Mouse (Mus musculus) spleen, adult 2 months (tissue): ENCODE results near the gene Igfals. TPM values are rescaled to one million over a fixed set of nuclear protein-coding genes. Genes with fewer than 3 reads are reported as not detected.

Experiments used
- DNase-seq, 2 experiments: peaks; one replicate each; pipeline versions ENCODE4 v3.0.0 to v3.0.0-alpha.2; 2012 to 2021; ENCODE audit warnings: low spot score in 2 of 2, low read depth in 1 of 2
- H3K27ac ChIP-seq: fragments of 200-500 bp; 2 replicates; pipeline ENCODE4 v1.5.1; 2012; ENCODE audit warnings: low read length, inconsistent platforms; ENCODE audit not compliant: insufficient read depth
- H3K27me3 ChIP-seq: fragments of 200-500 bp; 2 replicates; pipeline ENCODE4 v1.6.1; 2012; ENCODE audit warnings: mild to moderate bottlenecking, moderate library complexity, low read length, inconsistent platforms; ENCODE audit not compliant: control insufficient read depth, insufficient read depth
- H3K36me3 ChIP-seq: fragments of 200-500 bp; 2 replicates; pipeline ENCODE4 v1.6.1; 2012; ENCODE audit warnings: mild to moderate bottlenecking, low read length, inconsistent platforms; ENCODE audit not compliant: control insufficient read depth, insufficient read depth
- H3K4me1 ChIP-seq: fragments of 200-500 bp; 2 replicates; pipeline ENCODE4 v1.6.1; 2011; ENCODE audit warnings: inconsistent platforms; ENCODE audit not compliant: control insufficient read depth, insufficient read depth, insufficient read length
- H3K4me3 ChIP-seq: fragments of 200-500 bp; 2 replicates; pipeline ENCODE4 v1.5.1; 2011; ENCODE audit warnings: mild to moderate bottlenecking, inconsistent platforms; ENCODE audit not compliant: insufficient read depth, insufficient read length; ENCODE audit errors: extremely low read depth
- CTCF ChIP-seq: fragments of 200-500 bp; IDR thresholded peaks from 2 replicates; pipeline ENCODE4 v1.5.1; 2011; ENCODE audit warnings: mild to moderate bottlenecking, inconsistent platforms; ENCODE audit not compliant: insufficient read depth, insufficient read length, insufficient replicate concordance; ENCODE audit errors: extremely low read depth
- POLR2A ChIP-seq: fragments of 200-500 bp; IDR thresholded peaks from 2 replicates; pipeline ENCODE4 v1.6.1; 2011; ENCODE audit warnings: low read depth, low read length, inconsistent platforms
- WGBS: fragments of 180-500 bp; shearing (Covaris S2); methylation state at CpG from one replicate; pipeline ENCODE4 v1.1.7; 2018; 5-methylcytosine and 5-hydroxymethylcytosine counted together
- polyA plus RNA-seq: library from polyadenylated mRNA; depleted of rRNA; stranded (reverse); fragments of >200 nt; gene quantifications from 2 replicates; pipeline ENCODE4 v1.2.3, GENCODE M21; 2012

Gene Igfals
- polyA plus RNA-seq, 1 experiment = 1.1 TPM

DNA sequence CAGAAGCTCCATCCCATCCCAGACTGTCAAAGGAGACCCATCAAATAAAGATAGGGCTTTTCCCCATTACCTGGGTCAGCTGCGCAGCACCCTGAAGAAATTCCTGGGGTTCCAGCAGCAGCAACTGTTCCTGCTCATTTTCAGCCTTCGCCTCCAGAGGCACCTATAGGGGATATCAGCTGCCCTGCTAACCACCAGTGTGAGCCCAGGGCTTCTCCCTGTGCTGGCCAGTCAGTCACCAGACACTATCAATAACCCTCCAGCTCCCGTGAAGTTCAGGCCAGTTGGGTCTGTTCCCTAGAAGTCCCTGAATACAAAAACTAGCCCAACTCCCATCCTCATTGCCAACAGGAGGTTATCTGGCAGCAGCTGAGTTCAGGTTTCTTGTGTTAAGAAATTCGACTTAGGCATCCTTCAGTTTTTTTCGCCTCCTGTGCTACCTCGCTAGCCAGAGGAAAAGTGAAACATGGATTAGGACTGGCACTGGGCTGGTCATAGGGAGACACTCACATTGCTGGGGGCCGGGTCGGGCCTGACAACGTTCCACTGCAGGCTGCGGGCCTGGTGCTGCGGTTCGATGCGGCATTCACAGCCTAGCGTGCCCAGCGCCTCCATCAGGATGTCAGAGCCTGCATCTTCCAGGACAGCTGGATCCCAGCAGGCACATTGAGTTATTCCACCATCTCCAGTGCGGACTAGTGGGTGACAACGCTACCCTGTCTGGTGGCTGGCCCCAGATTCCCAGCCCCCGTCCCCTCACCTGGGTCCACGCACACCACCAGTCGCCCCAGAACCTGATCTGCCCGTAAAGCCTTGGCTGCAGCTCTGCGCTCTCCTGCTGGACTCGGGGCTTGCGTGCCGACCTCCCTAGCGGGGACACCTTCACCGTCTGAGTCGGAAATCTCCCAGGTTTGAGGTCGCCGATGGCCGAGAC lies 28.5 kb downstream of the Igfals start:
- TF ChIP-seq POLR2A (no peak), CTCF (no peak)
- peaks cover 19% of the 10 kb centered on the region for H3K36me3 ChIP-seq
- H3K4me1 ChIP-seq = peaks cover 14% of the 10 kb centered on the region

DNA sequence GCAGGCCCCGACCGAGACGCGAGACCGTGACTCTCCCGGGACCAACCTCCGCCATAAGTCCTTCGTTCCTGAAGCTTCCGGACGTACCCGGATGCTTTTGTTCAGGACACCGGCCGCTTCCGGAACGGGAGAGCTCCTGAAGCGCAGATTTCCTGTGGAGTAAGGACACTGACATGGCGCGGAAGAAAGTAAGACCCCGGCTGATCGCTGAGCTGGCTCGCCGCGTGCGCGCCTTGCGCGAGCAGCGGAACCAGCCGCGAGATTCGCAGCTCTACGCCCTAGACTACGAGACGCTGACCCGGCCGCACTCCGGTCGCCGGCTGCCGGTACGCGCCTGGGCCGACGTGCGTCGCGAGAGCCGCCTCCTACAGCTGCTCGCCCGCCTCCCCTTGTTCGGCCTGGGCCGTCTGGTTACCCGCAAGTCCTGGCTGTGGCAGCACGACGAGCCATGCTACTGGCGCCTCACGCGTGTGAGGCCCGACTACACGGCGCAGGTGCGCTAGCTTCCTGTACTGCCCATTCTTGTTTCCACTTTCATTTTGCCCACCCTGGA lies 29.3 kb downstream of the Igfals start, which contains the start of the genes Eme2 and Mrps34:
TSS of gene Eme2 (minus strand) at position 93 of the 553 bp plus-strand sequence.
TSS of gene Mrps34 (plus strand) at position 122 of the 553 bp plus-strand sequence.
- H3K27ac ChIP-seq = peak within 1 kb of the TSS; percentile 91
- DNase-seq = peak; percentile 49 to 54
- no peaks in the 10 kb centered on the region for H3K27me3 ChIP-seq
- WGBS = under 1% methylated on average over 62 of the region's 62 CpGs
- peaks cover 14% of the 10 kb centered on the region for H3K4me1 ChIP-seq
- TF ChIP-seq CTCF (no peak), POLR2A (peak; percentile 27; the same call in 1 of the 2 replicates)
- H3K4me3 ChIP-seq = peak within 1 kb of the TSS; percentile 86
- peaks cover 25% of the 10 kb centered on the region for H3K36me3 ChIP-seq

More for the DNA sequence above, 28.5 kb downstream of the Igfals start:
- no peak for DNase-seq
- H3K27me3 ChIP-seq = no peaks in the 10 kb centered on the region
- peak overlapping the region; percentile 86 for H3K4me3 ChIP-seq
- peak overlapping the region; percentile 91 for H3K27ac ChIP-seq
- WGBS = 13% methylated on average over 30 of the region's 31 CpGs

DNA sequence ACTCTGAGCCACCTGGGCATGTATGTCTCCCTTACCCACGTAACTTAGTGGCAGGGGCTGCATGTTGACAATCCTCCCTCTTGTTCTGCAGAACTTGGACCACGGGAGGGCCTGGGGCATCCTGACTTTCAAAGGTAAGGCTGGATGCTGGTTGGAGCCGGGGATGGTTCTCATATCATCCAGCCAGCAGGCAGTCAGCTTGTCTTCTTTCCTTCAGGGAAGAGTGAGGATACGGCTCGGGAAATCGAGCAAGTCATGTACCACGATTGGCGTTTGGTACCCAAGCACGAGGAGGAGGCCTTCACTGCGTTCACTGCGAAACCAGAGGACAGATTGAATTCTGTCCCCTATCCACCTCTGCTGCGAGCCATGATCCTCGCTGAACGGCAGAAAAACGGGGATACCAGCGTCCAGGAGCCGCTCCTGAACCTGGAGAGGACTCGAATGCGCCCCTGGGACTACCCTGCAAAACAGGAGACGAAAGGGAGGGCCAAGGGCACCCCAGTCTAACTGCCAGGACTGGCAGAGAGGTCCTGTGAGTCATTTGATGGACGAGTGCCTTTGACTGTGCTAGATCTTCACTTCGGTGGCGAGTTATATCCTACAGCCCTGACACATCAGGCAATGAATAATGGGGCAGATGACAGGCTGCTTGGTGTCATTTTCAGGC lies 29.9 kb downstream of the Igfals start:
- TF ChIP-seq CTCF = no peak
- TF ChIP-seq POLR2A = no peak
- peak overlapping the region; percentile 91 for H3K27ac ChIP-seq
- peak overlapping the region; percentile 86 for H3K4me3 ChIP-seq
- H3K36me3 ChIP-seq = peaks cover 28% of the 10 kb centered on the region
- H3K27me3 ChIP-seq = no peaks in the 10 kb centered on the region
- H3K4me1 ChIP-seq = peaks cover 14% of the 10 kb centered on the region
- no peak for DNase-seq
- 3% methylated on average over 23 of the region's 23 CpGs for WGBS

- TF ChIP-seq CTCF (no peak), POLR2A (0 out of 2 replicates have a peak, but pooled peaks have one; percentile 6)
- peak in 1 of 2 experiments; percentile 68 for DNase-seq
These were observed 30.6 kb downstream of the Igfals start, which contains the start of gene Nme3 for GRCm38 (mm10) chr17:24896241-24896992. Gene Nme3 (plus strand): TSS chr17:24896500.

DNA sequence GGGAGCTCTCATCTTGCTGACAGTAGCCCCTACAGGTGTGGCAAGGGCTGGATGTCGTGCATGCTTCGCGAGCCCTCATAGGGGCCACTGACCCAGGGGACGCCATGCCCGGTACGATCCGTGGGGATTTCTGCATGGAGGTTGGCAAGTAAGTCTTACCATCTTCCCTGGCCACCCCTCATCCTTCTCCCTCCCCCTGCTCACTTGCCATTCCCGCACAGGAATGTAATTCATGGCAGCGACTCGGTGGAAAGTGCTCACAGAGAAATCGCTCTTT lies 31.1 kb downstream of the Igfals start:
- Histone ChIP-seq H3K27me3 (no peaks in the 10 kb centered on the region), H3K27ac (peak overlapping the region; percentile 59; the same call in 1 of the 2 replicates), H3K36me3 (peaks cover 34% of the 10 kb centered on the region), H3K4me1 (peaks cover 14% of the 10 kb centered on the region), H3K4me3 (peak overlapping the region; percentile 86)
- TF ChIP-seq CTCF (no peak), POLR2A (no peak)
- DNase-seq = no peak
- 65% methylated on average over 11 of the region's 11 CpGs for WGBS

More at GRCm38 (mm10) chr17:24896241-24896992, 30.6 kb downstream of the Igfals start, which contains the start of gene Nme3:
- H3K4me3 ChIP-seq = peak within 1 kb of the TSS; percentile 86
- H3K27me3 ChIP-seq = no peaks in the 10 kb centered on the region
- peaks cover 29% of the 10 kb centered on the region for H3K36me3 ChIP-seq
- WGBS = 2% methylated on average over 50 of the region's 50 CpGs
- H3K27ac ChIP-seq = peak within 1 kb of the TSS; percentile 91
- peaks cover 14% of the 10 kb centered on the region for H3K4me1 ChIP-seq

DNA sequence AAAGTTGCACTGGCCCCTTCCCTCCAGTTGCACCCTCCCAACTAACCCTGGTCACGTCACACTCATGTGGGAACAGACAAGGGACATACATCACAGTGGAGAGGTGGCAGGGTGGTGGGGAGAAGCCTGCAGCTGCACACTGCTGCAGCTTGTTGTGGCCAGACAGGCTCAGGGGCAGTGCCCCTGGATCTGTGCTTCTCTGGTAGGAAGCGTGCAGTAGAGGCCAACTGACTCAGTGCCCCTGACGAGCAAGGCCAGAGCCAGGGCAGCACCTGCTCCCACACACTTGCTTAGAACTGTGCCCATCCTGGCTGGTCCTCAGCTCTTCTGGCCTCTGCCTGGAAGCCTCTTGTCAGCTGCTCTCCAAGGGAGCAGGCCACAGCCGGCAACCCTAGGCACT lies 31.8 kb downstream of the Igfals start:
- peaks cover 30% of the 10 kb centered on the region for H3K36me3 ChIP-seq
- no peak overlapping the region for H3K4me3 ChIP-seq
- 88% methylated on average over 4 of the region's 4 CpGs for WGBS
- no peaks in the 10 kb centered on the region for H3K27me3 ChIP-seq
- H3K27ac ChIP-seq = no peak overlapping the region
- DNase-seq = no peak
- peaks cover 14% of the 10 kb centered on the region for H3K4me1 ChIP-seq
- TF ChIP-seq POLR2A = no peak
- TF ChIP-seq CTCF = no peak
